10 mouse cellular contexts compared by ENCODE assay signal in the genomic region with DNA sequence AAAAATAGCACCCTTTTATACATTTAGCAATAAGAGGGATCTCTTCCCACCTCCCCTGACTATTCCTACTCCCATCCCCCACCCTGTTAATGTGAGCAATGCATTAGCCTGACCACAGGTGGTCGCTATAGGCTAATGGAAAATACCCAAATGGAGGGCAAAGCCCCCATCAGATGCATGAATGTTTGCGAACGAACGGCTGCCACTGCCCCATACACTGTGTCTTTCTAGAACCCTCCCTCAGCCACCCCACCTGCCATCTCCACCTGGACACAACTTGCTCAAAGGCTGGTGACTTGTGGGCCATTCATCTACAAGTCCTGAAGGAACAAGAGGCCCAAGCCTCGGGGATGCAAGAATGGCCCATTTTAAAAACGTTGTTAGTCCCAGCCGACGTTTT. TPM values are rescaled to one million over a fixed set of nuclear protein-coding genes. Genes with fewer than 3 reads are reported as not detected.
DNase-seq lines count a peak whose midpoint lies in the region; ATAC-seq and TF ChIP-seq lines count a peak whose summit lies in the region.
"Had no signal": no experiment of that assay in that cellular context is flagged by ENCODE, and none has a peak within 500 bp of the region (broad histone marks: within the 10 kb centered on the region; RNA-seq: fewer than 3 reads in every experiment).

No protein-coding gene starts in this region.

- H3K4me2 ChIP-seq in liver, embryonic 11.5 days, result no peak overlapping the region
- H3K4me2 ChIP-seq in hindbrain, embryonic 12.5 days (replicated peaks), result no peak overlapping the region
- H3K4me2 ChIP-seq: liver, embryonic 13.5 days had no signal

- peaks cover 10% of the 10 kb centered on the region for H3K4me1 ChIP-seq in cerebellum, adult 2 months (ENCODE audit: control insufficient read depth, insufficient read depth, low read length)
- H3K4me1 ChIP-seq in liver, embryonic 11.5 days (replicated peaks; ENCODE audit: control insufficient read depth, insufficient read depth, low read length), result peaks cover 6% of the 10 kb centered on the region
- peaks cover 22% of the 10 kb centered on the region for H3K4me1 ChIP-seq in hindbrain, embryonic 12.5 days

- no peaks in the 10 kb centered on the region for H3K9me3 ChIP-seq in liver, embryonic 11.5 days (ENCODE audit: control insufficient read depth, low read length)
- H3K9me3 ChIP-seq in hindbrain, embryonic 12.5 days (replicated peaks), result no peaks in the 10 kb centered on the region
- H3K9me3 ChIP-seq: liver, embryonic 13.5 days had no signal

- ATAC-seq in liver, embryonic 11.5 days (replicated peaks; ENCODE audit: low FRiP score), result 0 out of 2 replicates have a peak, but pooled peaks have one; percentile 20
- ATAC-seq in hindbrain, embryonic 12.5 days (ENCODE audit: low FRiP score), result 0 out of 2 replicates have a peak, but pooled peaks have one; percentile 26

- peak; percentile 43; the same call in 1 of the 2 replicates for TF ChIP-seq CTCF in cerebellum, adult 2 months (IDR thresholded peaks at IDR 0.05; ENCODE audit: borderline replicate concordance, insufficient read depth, low read depth, low read length)

- no peaks in the 10 kb centered on the region for H3K27me3 ChIP-seq in cerebellum, adult 2 months (ENCODE audit: control insufficient read depth, insufficient read depth, low read length)
- H3K27me3 ChIP-seq in liver, embryonic 11.5 days (replicated peaks; ENCODE audit: control insufficient read depth, insufficient read depth, low read length), result no peaks in the 10 kb centered on the region
- H3K27me3 ChIP-seq in hindbrain, embryonic 12.5 days, result peaks cover 4% of the 10 kb centered on the region; the same call in 1 of the 2 replicates

- DNase-seq in cerebellum, adult 2 months, result peak; percentile 27 to 34
- no peak for DNase-seq in cerebellum, adult 11 months
- no peak for DNase-seq in liver, embryonic 11.5 days (ENCODE audit: low spot score)
- no peak for DNase-seq in liver
- peak; percentile 61 for DNase-seq in retina, postnatal 1 day
- DNase-seq in adrenal gland, postnatal 14 days, result no peak
- no peak for DNase-seq in gastrocnemius, postnatal 10 days
- DNase-seq: liver, embryonic 13.5 days had no signal

- no peak overlapping the region for H3K4me3 ChIP-seq in cerebellum, adult 2 months (replicated peaks; ENCODE audit: insufficient read depth, low read depth, low read length)
- H3K4me3 ChIP-seq in liver, embryonic 11.5 days (ENCODE audit: low read depth, low read length), result no peak overlapping the region
- no peak overlapping the region for H3K4me3 ChIP-seq in hindbrain, embryonic 12.5 days
- H3K4me3 ChIP-seq: liver, embryonic 13.5 days had no signal

- no peak overlapping the region for H3K9ac ChIP-seq in liver, embryonic 11.5 days (ENCODE audit: low read depth, low read length)
- H3K9ac ChIP-seq in hindbrain, embryonic 12.5 days, result no peak overlapping the region
- H3K9ac ChIP-seq: liver, embryonic 13.5 days had no signal

- 7% methylated on average over 8 of the region's 8 CpGs for WGBS in cerebellum, adult 2 months
- 49% methylated on average over 8 of the region's 8 CpGs for WGBS in liver, embryonic 11.5 days
- WGBS in hindbrain, embryonic 12.5 days, result 45% methylated on average over 8 of the region's 8 CpGs

- H3K36me3 ChIP-seq in liver, embryonic 11.5 days (ENCODE audit: control insufficient read depth, insufficient read depth, low read length), result no peaks in the 10 kb centered on the region
- H3K36me3 ChIP-seq in hindbrain, embryonic 12.5 days, result peaks cover 29% of the 10 kb centered on the region
- H3K36me3 ChIP-seq: liver, embryonic 13.5 days had no signal

- TF ChIP-seq POLR2A in cerebellum, adult 2 months (IDR thresholded peaks at IDR 0.05; ENCODE audit: borderline replicate concordance, insufficient read depth, low read length), result 0 out of 2 replicates have a peak, but pooled peaks have one; percentile 14

- no peak overlapping the region for H3K27ac ChIP-seq in cerebellum, adult 2 months (ENCODE audit: insufficient read depth, low read length)
- no peak overlapping the region for H3K27ac ChIP-seq in liver, embryonic 11.5 days (ENCODE audit: low read depth, low read length)
- peak overlapping the region; percentile 46; the same call in 1 of the 2 replicates for H3K27ac ChIP-seq in hindbrain, embryonic 12.5 days
- H3K27ac ChIP-seq: liver, embryonic 13.5 days had no signal

RNA-seq across cellular contexts. Expression of a gene that starts 4.7 kb away (rescaled TPM):
- not detected in 2 replicates for polyA plus RNA-seq in cerebellum, adult 2 months (2012; rRNA removed)
- polyA plus RNA-seq in liver, embryonic 11.5 days (2014; fragmentation: Nextera tagmentation; extraction: Ambion mirVana), result 0.25 and 0.58 TPM in 2 replicates
- polyA plus RNA-seq in hindbrain, embryonic 12.5 days (2016; fragmentation: Nextera tagmentation; extraction: Ambion mirVana), result not detected in 2 replicates
- total RNA-seq in adrenal gland, postnatal 14 days (2021), result not detected in 2 replicates
- not detected for total RNA-seq in gastrocnemius, postnatal 10 days (2021)

RNA-seq across cellular contexts. Expression of a gene that starts 19.4 kb away (rescaled TPM):
- 306 and 367 TPM in 2 replicates for polyA plus RNA-seq in cerebellum, adult 2 months (2012; rRNA removed)
- 7.1 and 7.4 TPM in 2 replicates for polyA plus RNA-seq in liver, embryonic 11.5 days (2014; fragmentation: Nextera tagmentation; extraction: Ambion mirVana)
- polyA plus RNA-seq in hindbrain, embryonic 12.5 days (2016; fragmentation: Nextera tagmentation; extraction: Ambion mirVana), result 234 and 254 TPM in 2 replicates
- total RNA-seq in adrenal gland, postnatal 14 days (2021), result 6.0 and 6.1 TPM in 2 replicates
- total RNA-seq in gastrocnemius, postnatal 10 days (2021), result 1 to 10 TPM; 1.2 to 2.0 TPM

RNA-seq across cellular contexts. Expression of a gene that starts 41.9 kb away (rescaled TPM):
- polyA plus RNA-seq in cerebellum, adult 2 months (2012; rRNA removed), result 195 and 218 TPM in 2 replicates
- polyA plus RNA-seq in liver, embryonic 11.5 days (2014; fragmentation: Nextera tagmentation; extraction: Ambion mirVana), result not detected in 2 replicates
- polyA plus RNA-seq in hindbrain, embryonic 12.5 days (2016; fragmentation: Nextera tagmentation; extraction: Ambion mirVana), result 1.3 and 1.6 TPM in 2 replicates
- total RNA-seq in adrenal gland, postnatal 14 days (2021), result 0.49 and 0.74 TPM in 2 replicates
- total RNA-seq in gastrocnemius, postnatal 10 days (2021), result not detected
- polyA plus RNA-seq: liver, embryonic 13.5 days; stomach, embryonic 14.5 days had no signal

RNA-seq across cellular contexts. Expression of a gene that starts 44.7 kb away (rescaled TPM):
- polyA plus RNA-seq in cerebellum, adult 2 months (2012; rRNA removed), result 63.0 and 75.2 TPM in 2 replicates
- 33.7 and 37.2 TPM in 2 replicates for polyA plus RNA-seq in liver, embryonic 11.5 days (2014; fragmentation: Nextera tagmentation; extraction: Ambion mirVana)
- 26.7 and 29.7 TPM in 2 replicates for polyA plus RNA-seq in hindbrain, embryonic 12.5 days (2016; fragmentation: Nextera tagmentation; extraction: Ambion mirVana)
- total RNA-seq in adrenal gland, postnatal 14 days (2021), result 59.5 and 62.1 TPM in 2 replicates
- 10 to 100 TPM; 24.6 to 27.3 TPM for total RNA-seq in gastrocnemius, postnatal 10 days (2021)

RNA-seq across cellular contexts. Expression of a gene that starts 44.7 kb away (rescaled TPM):
- polyA plus RNA-seq in cerebellum, adult 2 months (2012; rRNA removed), result 0.13 and 0.16 TPM in 2 replicates
- polyA plus RNA-seq in liver, embryonic 11.5 days (2014; fragmentation: Nextera tagmentation; extraction: Ambion mirVana), result 34.0 and 35.4 TPM in 2 replicates
- polyA plus RNA-seq in hindbrain, embryonic 12.5 days (2016; fragmentation: Nextera tagmentation; extraction: Ambion mirVana), result 5.3 and 6.2 TPM in 2 replicates
- total RNA-seq in adrenal gland, postnatal 14 days (2021), result 1.8 and 2.1 TPM in 2 replicates
- total RNA-seq in gastrocnemius, postnatal 10 days (2021), result 1 to 10 TPM; 3.0 to 4.9 TPM

Comparison
In these comparisons a context has a peak if more than half of its experiments do, and no peak if none do; other contexts are left out.
1. DNase-seq: peak in cerebellum, adult 2 months (2 of 2) and retina, postnatal 1 day (single experiment); none in cerebellum, adult 11 months (single experiment), liver, embryonic 11.5 days (single experiment), liver (single experiment), adrenal gland, postnatal 14 days (single experiment) and gastrocnemius, postnatal 10 days (single experiment).
2. RNA of a gene that starts 19.4 kb away (polyA plus RNA-seq): 306 to 367 TPM in cerebellum, adult 2 months and 234 to 254 TPM in hindbrain, embryonic 12.5 days; 7.1 to 7.4 TPM in liver, embryonic 11.5 days; every median in the first group is over 10 times any median in the second.
3. RNA of a gene that starts 41.9 kb away (polyA plus RNA-seq): 195 to 218 TPM in cerebellum, adult 2 months; 1.3 to 1.6 TPM in hindbrain, embryonic 12.5 days and not detected in liver, embryonic 11.5 days; every median in the first group is over 10 times any median in the second.